Mouse (Mus musculus) heart, adult 2 months (tissue): ENCODE data around the gene Cnot11. TPM values are rescaled to one million over a fixed set of nuclear protein-coding genes. Genes with fewer than 3 reads are reported as not detected.

Experiments
- DNase-seq, 2 experiments: peaks; one replicate each; pipeline ENCODE4 v3.0.0; 2021
- H3K27ac ChIP-seq: fragments of 200-600 bp; 2 replicates; pipeline ENCODE4 v1.8.1; 2022
- H3K27me3 ChIP-seq: fragments of 200-500 bp; 2 replicates; pipeline ENCODE4 v1.6.1; 2012; ENCODE audit warnings: mild to moderate bottlenecking, low read length, inconsistent platforms, mixed read lengths; ENCODE audit not compliant: control insufficient read depth, insufficient read depth
- H3K36me3 ChIP-seq: fragments of 200-500 bp; 2 replicates; pipeline ENCODE4 v1.6.1; 2012; ENCODE audit warnings: low read length, inconsistent platforms; ENCODE audit not compliant: control insufficient read depth, insufficient read depth
- H3K4me1 ChIP-seq: fragments of 200-500 bp; 2 replicates; pipeline ENCODE4 v1.6.1; 2011; ENCODE audit warnings: low read length; ENCODE audit not compliant: control insufficient read depth, insufficient read depth
- H3K4me3 ChIP-seq: fragments of 200-600 bp; 2 replicates; pipeline ENCODE4 v1.8.1; 2022
- H3K79me2 ChIP-seq: fragments of 200-500 bp; replicated peaks from 2 replicates; pipeline ENCODE4 v1.6.1; 2012; ENCODE audit warnings: mild to moderate bottlenecking, inconsistent platforms, low read length, moderate library complexity, mixed read lengths; ENCODE audit not compliant: control insufficient read depth, insufficient read depth
- H3K9ac ChIP-seq: fragments of 200-500 bp; 2 replicates; pipeline ENCODE4 v1.6.1; 2012; ENCODE audit warnings: low read depth, mild to moderate bottlenecking, control low read depth, inconsistent platforms, low read length, mixed read lengths
- CTCF ChIP-seq: fragments of 200-600 bp; IDR thresholded peaks from 2 replicates; pipeline ENCODE4 v1.8.1; 2022; ENCODE audit warnings: antibody characterized with exemption, mild to moderate bottlenecking, moderate library complexity
- EP300 ChIP-seq: fragments of 200-500 bp; IDR thresholded peaks from 2 replicates; pipeline ENCODE4 v1.6.1; 2011; ENCODE audit warnings: low read depth, low read length, control low read depth; ENCODE audit not compliant: insufficient read depth
- POLR2A ChIP-seq: fragments of 200-500 bp; IDR thresholded peaks from 2 replicates; pipeline ENCODE4 v1.6.1; 2011; ENCODE audit warnings: mild to moderate bottlenecking, low read depth, low read length, control low read depth; ENCODE audit not compliant: insufficient read depth
- whole genome bisulfite sequencing: fragments of 180-500 bp; shearing (Covaris S2); methylation state at CpG from one replicate; pipeline ENCODE4 v1.1.7; 2018; 5-methylcytosine and 5-hydroxymethylcytosine counted together
- intact Hi-C: fragments of 180-260 bp; cut with DNase I; formaldehyde crosslinking; loops from one replicate; pipeline ENCODE4 v1.15.1; 2025
- polyA plus RNA-seq: library from polyadenylated mRNA; depleted of rRNA; stranded (reverse); fragments of >200 nt; gene quantifications from 2 replicates; pipeline ENCODE4 v1.2.3, GENCODE M21; 2012
- total RNA-seq, 2 experiments: library from RNA; stranded (reverse); gene quantifications; 2 replicates each; pipeline ENCODE4 v1.2.3; 2021

The Cnot11 gene
- total and polyA plus RNA-seq, 3 experiments: 9.8 to 15.6 (median 13.2) TPM

DNA sequence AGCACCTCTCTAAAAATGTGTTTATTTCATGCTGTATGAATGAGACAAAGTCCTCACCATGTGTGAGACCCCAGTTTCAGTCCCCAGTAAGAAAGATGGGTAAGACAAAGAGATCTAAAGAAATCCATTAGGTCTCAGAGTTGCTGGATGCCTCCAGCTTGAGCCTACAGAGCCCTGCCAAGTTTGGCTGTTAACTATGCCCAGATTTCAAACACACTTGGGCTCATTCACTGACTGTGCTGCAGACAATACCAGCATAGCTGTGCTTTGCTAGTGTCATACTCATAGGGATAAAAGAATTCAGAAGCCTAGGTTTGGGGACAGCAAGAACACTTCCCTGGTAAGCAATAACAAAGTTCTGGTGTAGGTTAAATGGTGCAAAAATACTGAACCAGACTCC is 33.3 kb downstream of the Cnot11 start:
- no peak overlapping the region for H3K4me3 ChIP-seq
- H3K36me3 ChIP-seq: no peaks in the 10 kb centered on the region
- DNase-seq: no peak
- intact Hi-C loops: no loop called here
- TF ChIP-seq CTCF (no peak), EP300 (no peak), POLR2A (no peak)
- no peaks in the 10 kb centered on the region for H3K4me1 ChIP-seq
- H3K27ac ChIP-seq: no peak overlapping the region
- no peak overlapping the region for H3K9ac ChIP-seq
- no peaks in the 10 kb centered on the region for H3K27me3 ChIP-seq
- no peaks in the 10 kb centered on the region; the same call in 1 of the 2 replicates for H3K79me2 ChIP-seq

DNA sequence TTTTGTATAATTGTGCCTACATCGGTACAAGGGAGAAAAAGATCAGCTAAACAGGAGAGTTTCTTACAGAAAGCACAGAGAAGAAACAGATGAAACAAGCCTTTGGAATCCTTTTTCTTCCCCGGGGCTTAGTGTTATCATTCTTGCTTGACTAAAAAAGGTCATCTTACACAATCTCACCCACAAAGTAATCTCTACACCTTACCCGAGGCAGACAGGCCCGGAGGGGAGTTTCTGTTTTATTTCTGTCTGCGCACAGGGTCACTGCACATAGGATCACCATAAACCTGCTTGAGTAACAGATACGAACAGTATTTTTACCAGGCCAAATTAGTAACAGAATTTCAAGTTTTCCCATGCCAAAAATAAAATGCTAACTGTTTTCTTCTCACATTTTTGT is 36.9 kb downstream of the Cnot11 start:
- no peak for TF ChIP-seq POLR2A
- TF ChIP-seq CTCF: no peak
- TF ChIP-seq EP300: no peak
- Histone ChIP-seq H3K27me3 (no peaks in the 10 kb centered on the region), H3K9ac (no peak overlapping the region), H3K79me2 (no peaks in the 10 kb centered on the region; the same call in 1 of the 2 replicates), H3K27ac (no peak overlapping the region), H3K4me1 (peaks cover 2% of the 10 kb centered on the region), H3K4me3 (no peak overlapping the region), H3K36me3 (no peaks in the 10 kb centered on the region)
- no peak for DNase-seq
- intact Hi-C loops: no loop called here
- WGBS: 54% methylated on average over 6 of the region's 6 CpGs

DNA sequence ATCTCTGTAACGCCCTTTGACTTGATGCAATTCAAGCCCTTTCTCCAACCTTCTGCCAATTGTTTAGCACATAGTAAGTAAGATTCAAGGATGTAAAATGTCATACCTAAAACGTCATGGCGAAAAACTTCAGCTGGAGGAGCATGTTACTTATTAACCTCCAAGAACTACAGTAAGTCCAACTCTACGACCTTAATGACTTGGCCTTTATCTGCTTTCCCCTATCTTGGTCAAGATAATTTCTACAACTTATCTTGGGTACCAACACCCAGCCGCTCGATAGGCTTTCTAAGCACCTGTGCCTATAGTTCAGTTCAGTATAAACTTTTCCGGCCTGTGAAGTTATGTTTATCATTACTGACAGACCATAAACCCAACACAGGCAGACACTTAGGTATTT is 39.1 kb downstream of the Cnot11 start:
- Histone ChIP-seq H3K27ac (no peak overlapping the region), H3K79me2 (no peaks in the 10 kb centered on the region; the same call in 1 of the 2 replicates), H3K27me3 (no peaks in the 10 kb centered on the region), H3K36me3 (no peaks in the 10 kb centered on the region), H3K4me3 (no peak overlapping the region), H3K9ac (no peak overlapping the region), H3K4me1 (peaks cover 2% of the 10 kb centered on the region)
- TF ChIP-seq EP300 (no peak), CTCF (no peak), POLR2A (no peak)
- intact Hi-C loops: no loop called here
- DNase-seq: no peak
- WGBS: 83% methylated on average over 7 of the region's 7 CpGs

DNA sequence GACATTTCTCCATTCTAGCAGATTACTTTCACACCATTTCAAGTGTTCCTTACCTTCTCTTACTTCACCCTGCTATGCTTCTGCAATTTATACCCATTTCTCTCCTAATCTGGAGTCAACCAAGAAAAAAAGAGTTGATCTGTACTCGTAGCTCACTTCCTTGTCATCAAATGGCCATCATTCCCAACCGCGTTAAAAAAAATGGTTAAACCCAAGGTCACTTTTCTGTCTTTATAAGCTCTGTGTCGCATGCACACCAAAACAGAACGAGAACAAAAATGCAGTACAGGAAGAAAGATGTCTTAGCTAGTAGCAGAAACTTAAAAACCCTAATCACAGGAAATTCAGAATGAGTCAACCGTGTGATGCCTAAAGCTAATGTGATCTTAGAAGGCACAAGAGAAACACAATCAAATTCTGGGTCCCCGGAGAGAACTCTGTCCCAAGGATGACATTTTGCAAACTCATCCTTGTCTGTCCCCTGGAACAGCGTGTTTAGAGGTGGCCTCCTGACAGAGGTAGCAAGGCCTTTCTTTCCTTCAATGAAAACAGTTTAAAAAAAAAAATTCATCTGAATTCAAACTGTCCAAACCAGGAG is 41.1 kb downstream of the Cnot11 start:
- H3K79me2 ChIP-seq: no peaks in the 10 kb centered on the region
- H3K4me1 ChIP-seq: peaks cover 2% of the 10 kb centered on the region
- intact Hi-C loops: no loop called here
- peak overlapping the region; percentile 73 for H3K4me3 ChIP-seq
- WGBS: 27% methylated on average over 8 of the region's 8 CpGs
- H3K9ac ChIP-seq: peak overlapping the region; percentile 90; the same call in 1 of the 2 replicates
- no peak for DNase-seq
- H3K36me3 ChIP-seq: no peaks in the 10 kb centered on the region
- no peaks in the 10 kb centered on the region for H3K27me3 ChIP-seq
- no peak for TF ChIP-seq POLR2A
- TF ChIP-seq CTCF: no peak
- no peak for TF ChIP-seq EP300
- H3K27ac ChIP-seq: peak overlapping the region; percentile 86

DNA sequence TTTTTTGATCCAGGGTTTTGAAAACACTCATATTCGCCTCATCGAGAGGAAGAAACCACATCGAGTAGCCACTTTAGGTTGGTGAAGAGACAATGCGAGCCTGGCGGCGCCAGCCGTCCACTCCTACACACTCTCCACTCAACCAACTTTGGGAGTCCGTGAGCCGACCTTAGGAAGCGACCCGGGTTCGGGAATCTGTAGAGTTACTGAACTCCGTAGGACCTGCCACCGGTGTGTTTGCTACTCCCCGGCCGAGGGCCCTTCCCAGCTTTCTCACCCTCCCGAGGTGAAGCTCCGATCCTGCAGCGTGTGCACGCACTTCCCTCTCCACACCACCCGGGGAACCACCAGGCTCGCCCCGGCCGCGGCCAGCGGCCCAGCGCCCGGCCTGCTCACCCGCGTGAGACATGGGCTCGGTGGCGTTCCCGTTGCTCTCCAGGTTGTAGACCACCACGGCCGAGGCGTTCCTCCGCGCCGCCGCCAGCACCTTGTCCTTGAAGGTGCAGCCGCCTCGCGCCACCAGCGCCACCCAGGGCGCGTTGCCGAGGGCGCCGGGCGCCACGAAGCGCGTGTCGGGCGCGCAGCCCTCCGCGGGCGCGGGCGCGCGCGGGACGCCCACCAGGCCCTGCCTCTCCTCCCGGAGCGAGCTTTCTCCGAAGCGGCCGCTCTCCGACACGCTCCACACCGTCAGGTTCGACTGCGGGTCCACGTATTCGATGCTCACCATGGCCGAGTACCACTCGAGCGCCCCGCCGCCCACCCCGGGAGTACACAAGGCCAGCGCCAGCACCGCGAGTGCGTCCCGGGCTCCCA is 41.8 kb downstream of the Cnot11 start:
- peak overlapping the region; percentile 90 for H3K9ac ChIP-seq
- peak overlapping the region; percentile 73 for H3K4me3 ChIP-seq
- no peaks in the 10 kb centered on the region for H3K36me3 ChIP-seq
- intact Hi-C loops: loop anchor here (1.0 kb wide), 1 partner anchor 41 kb away; no protein-coding TSS in a partner anchor
- H3K27ac ChIP-seq: peak overlapping the region; percentile 86
- peak; percentile 30; the same call in 1 of the 2 replicates for TF ChIP-seq CTCF
- TF ChIP-seq POLR2A: no peak
- H3K27me3 ChIP-seq: no peaks in the 10 kb centered on the region
- H3K79me2 ChIP-seq: no peaks in the 10 kb centered on the region
- H3K4me1 ChIP-seq: peaks cover 2% of the 10 kb centered on the region
- peak in 1 of 2 experiments; percentile 75 for DNase-seq
- under 1% methylated on average over 87 of the region's 88 CpGs for WGBS

DNA sequence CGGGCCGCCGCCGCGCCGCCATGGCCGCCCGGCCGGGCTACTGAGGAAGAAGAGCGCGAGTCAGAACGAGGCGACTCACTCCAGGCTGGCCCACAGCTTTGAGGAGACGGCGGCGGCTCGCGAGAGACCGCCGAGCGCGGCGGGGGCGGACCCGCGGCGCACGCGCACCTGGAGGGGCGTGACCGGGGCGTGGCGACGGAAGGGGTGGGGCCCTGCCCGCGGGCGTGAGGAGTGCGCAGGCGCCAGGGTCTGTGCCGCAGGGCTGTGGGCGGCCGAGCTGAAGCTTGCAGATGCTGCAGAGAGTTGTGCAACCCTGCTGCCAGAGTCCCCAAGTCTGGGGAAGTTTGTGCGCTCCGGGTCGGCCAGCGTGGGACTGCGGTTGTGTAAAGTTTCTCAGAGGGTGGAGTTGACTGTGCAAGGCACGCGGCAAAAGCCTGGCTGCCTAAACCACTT is 42.5 kb downstream of the Cnot11 start, which contains the start of gene Rnf149:
Rnf149 (minus strand) TSS at position 153 of the 453 bp plus-strand sequence.
- peak; percentile 97 to 99 for DNase-seq
- intact Hi-C loops: loop anchor here (1.0 kb wide), 1 partner anchor 42 kb away; no protein-coding TSS in a partner anchor
- Histone ChIP-seq H3K79me2 (no peaks in the 10 kb centered on the region), H3K36me3 (no peaks in the 10 kb centered on the region), H3K9ac (peak within 1 kb of the TSS; percentile 90), H3K27ac (peak within 1 kb of the TSS; percentile 86), H3K4me1 (peaks cover 2% of the 10 kb centered on the region), H3K4me3 (peak within 1 kb of the TSS; percentile 73), H3K27me3 (no peaks in the 10 kb centered on the region)
- TF ChIP-seq CTCF (no peak), POLR2A (peak; percentile 94), EP300 (peak; percentile 67; the same call in 1 of the 2 replicates)
- under 1% methylated on average over 47 of the region's 49 CpGs for WGBS
